Comparison of ENCODE assay signal across 23 mouse cellular contexts in the genomic region with DNA sequence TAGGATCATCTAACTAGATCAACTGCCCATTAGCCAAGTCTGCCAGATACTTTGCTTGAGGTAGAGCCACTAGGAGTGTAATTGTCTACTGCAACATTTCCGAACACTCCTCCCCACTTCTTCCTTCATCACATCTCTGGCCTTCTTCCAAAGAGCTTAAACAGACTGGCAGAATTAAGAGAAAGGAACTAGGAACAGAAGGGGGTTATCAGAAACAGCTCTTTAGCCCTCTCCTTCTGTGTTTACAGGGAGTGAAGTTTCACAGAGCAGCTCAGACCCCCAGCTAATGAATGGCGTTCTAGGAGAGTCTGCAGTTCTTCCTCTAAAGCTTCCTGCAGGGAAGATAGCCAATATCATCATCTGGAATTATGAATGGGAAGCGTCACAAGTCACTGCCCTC. TPM values are rescaled to one million over a fixed set of nuclear protein-coding genes. Genes with fewer than 3 reads are reported as not detected.
"Had no signal": no experiment of that assay in that cellular context is flagged by ENCODE, and none has a peak within 500 bp of the region (broad histone marks: within the 10 kb centered on the region; RNA-seq: fewer than 3 reads in every experiment).

No protein-coding gene starts in this region.

- H3K36me3 ChIP-seq: limb, embryonic 10.5 days; limb, embryonic 13.5 days; liver, embryonic 12.5 days; liver, embryonic 15.5 days; midbrain, embryonic 12.5 days; midbrain, embryonic 15.5 days; neural tube, embryonic 12.5 days; neural tube, embryonic 15.5 days had no signal

- H3K27ac ChIP-seq: limb, embryonic 10.5 days; limb, embryonic 13.5 days; liver, embryonic 12.5 days; liver, embryonic 15.5 days; midbrain, embryonic 12.5 days; midbrain, embryonic 15.5 days; neural tube, embryonic 12.5 days; neural tube, embryonic 15.5 days had no signal

- H3K9me3 ChIP-seq: limb, embryonic 10.5 days; limb, embryonic 13.5 days; liver, embryonic 12.5 days; liver, embryonic 15.5 days; midbrain, embryonic 12.5 days; midbrain, embryonic 15.5 days; neural tube, embryonic 12.5 days; neural tube, embryonic 15.5 days had no signal

- DNase-seq: kidney, adult 18-20 months; kidney, adult 9 months; kidney, postnatal 14 days; kidney, postnatal 4 days; liver; lung, adult 18-20 months; lung, postnatal 4 days; thymus, adult 18-20 months; thymus, postnatal 36 days had no signal

- ATAC-seq: liver, embryonic 12.5 days; lung, postnatal 0 days; midbrain, embryonic 15.5 days had no signal

- H3K4me3 ChIP-seq: limb, embryonic 10.5 days; limb, embryonic 13.5 days; liver, embryonic 12.5 days; liver, embryonic 15.5 days; midbrain, embryonic 12.5 days; midbrain, embryonic 15.5 days; neural tube, embryonic 12.5 days; neural tube, embryonic 15.5 days had no signal

- H3K27me3 ChIP-seq: limb, embryonic 13.5 days; liver, embryonic 12.5 days; liver, embryonic 15.5 days; midbrain, embryonic 12.5 days; midbrain, embryonic 15.5 days; neural tube, embryonic 12.5 days; neural tube, embryonic 15.5 days had no signal

- H3K4me1 ChIP-seq: limb, embryonic 10.5 days; limb, embryonic 13.5 days; liver, embryonic 12.5 days; liver, embryonic 15.5 days; midbrain, embryonic 12.5 days; midbrain, embryonic 15.5 days; neural tube, embryonic 12.5 days; neural tube, embryonic 15.5 days had no signal

- H3K9ac ChIP-seq: limb, embryonic 13.5 days; liver, embryonic 12.5 days; liver, embryonic 15.5 days; midbrain, embryonic 12.5 days; midbrain, embryonic 15.5 days; neural tube, embryonic 12.5 days; neural tube, embryonic 15.5 days had no signal

- H3K4me2 ChIP-seq: limb, embryonic 13.5 days; liver, embryonic 12.5 days; liver, embryonic 15.5 days; midbrain, embryonic 12.5 days; midbrain, embryonic 15.5 days; neural tube, embryonic 12.5 days; neural tube, embryonic 15.5 days had no signal

RNA-seq across cellular contexts. Expression of a gene that starts 16.5 kb away (rescaled TPM):
- total RNA-seq: layer of hippocampus, adult 18-20 months; layer of hippocampus, postnatal 14 days had no signal
- polyA plus RNA-seq: limb, embryonic 10.5 days; midbrain, embryonic 12.5 days; midbrain, embryonic 15.5 days; neural tube, embryonic 12.5 days; testis, adult 2 months had no signal

RNA-seq across cellular contexts. Expression of a gene that starts 38.4 kb away (rescaled TPM):
- total RNA-seq: layer of hippocampus, adult 18-20 months had no signal
- polyA plus RNA-seq: kidney, embryonic 16.5 days; limb, embryonic 10.5 days; limb, embryonic 13.5 days; liver, embryonic 12.5 days; liver, embryonic 15.5 days; lung, postnatal 0 days; midbrain, embryonic 15.5 days; neural tube, embryonic 12.5 days; neural tube, embryonic 15.5 days; stomach, embryonic 16.5 days had no signal
